10 mouse cellular contexts compared by ENCODE assay signal in genomic region chr10:81329194-81329975, GRCm38 (mm10). TPM values are rescaled to one million over a fixed set of nuclear protein-coding genes. Genes with fewer than 3 reads are reported as not detected.
DNase-seq lines count a peak whose midpoint lies in the region; ATAC-seq lines count a peak whose summit lies in the region.
"Had no signal": no experiment of that assay in that cellular context is flagged by ENCODE, and none has a peak within 500 bp of the region (broad histone marks: within the 10 kb centered on the region; RNA-seq: fewer than 3 reads in every experiment).

No protein-coding gene starts in this region.

- H3K36me3 ChIP-seq in limb, embryonic 12.5 days = peaks cover 30% of the 10 kb centered on the region
- peaks cover 8% of the 10 kb centered on the region for H3K36me3 ChIP-seq in splenic B cell, adult 2 months (ENCODE audit: control insufficient read depth, insufficient read depth, low read length, poor library complexity, severe bottlenecking)

- peak overlapping the region; percentile 24 for H3K9ac ChIP-seq in limb, embryonic 12.5 days (replicated peaks)

- no peak for ATAC-seq in limb, embryonic 12.5 days (ENCODE audit: insufficient number of reproducible peaks, insufficient read depth, low FRiP score, low TSS enrichment, low read depth)

- no peak overlapping the region for H3K4me3 ChIP-seq in limb, embryonic 12.5 days (replicated peaks)
- H3K4me3 ChIP-seq: erythroblast, embryonic 14.5 days had no signal

- no peaks in the 10 kb centered on the region for H3K9me3 ChIP-seq in limb, embryonic 12.5 days

- H3K27me3 ChIP-seq in limb, embryonic 12.5 days = peaks cover 29% of the 10 kb centered on the region
- no peaks in the 10 kb centered on the region for H3K27me3 ChIP-seq in splenic B cell, adult 2 months (ENCODE audit: control insufficient read depth, insufficient read depth, low read length, poor library complexity, severe bottlenecking)
- H3K27me3 ChIP-seq: CH12.LX had no signal

- 67% methylated on average over 10 of the region's 10 CpGs for WGBS in limb, embryonic 12.5 days

- H3K27ac ChIP-seq in limb, embryonic 12.5 days = peak overlapping the region; percentile 74

- no peak overlapping the region for H3K4me2 ChIP-seq in limb, embryonic 12.5 days

- peaks cover 23% of the 10 kb centered on the region for H3K4me1 ChIP-seq in limb, embryonic 12.5 days (replicated peaks)

- peak; percentile 22 for DNase-seq in cerebellum, adult 9-10 months
- no peak for DNase-seq in cerebellum, postnatal 4 days (ENCODE audit: low spot score in 2 of 2)
- peak; percentile 57 for DNase-seq in urinary bladder, postnatal 14 days (ENCODE audit: low spot score)
- DNase-seq in urinary bladder, postnatal 25 days (ENCODE audit: low spot score) = no peak
- DNase-seq in splenic B cell, adult 2 months (ENCODE audit: low read depth, low spot score) = peak; percentile 60
- no peak for DNase-seq in urinary bladder, adult 18-20 months (ENCODE audit: low spot score in 2 of 2)
- DNase-seq in layer of hippocampus, postnatal 25 days (ENCODE audit: extremely low spot score in 1 of 2, low spot score in 1 of 2) = no peak

RNA-seq across cellular contexts. Expression of gene Tbxa2r, which starts 0.9 kb away (rescaled TPM):
- polyA plus RNA-seq in limb, embryonic 12.5 days (2016; fragmentation: Nextera tagmentation; extraction: Ambion mirVana) = 2.2 and 2.6 TPM in 2 replicates
- 1 to 10 TPM; 1.1 to 1.5 TPM for total RNA-seq in layer of hippocampus, postnatal 25 days (2021)

RNA-seq across cellular contexts. Expression of gene Cactin, which starts 8.5 kb away (rescaled TPM):
- 57.7 and 58.7 TPM in 2 replicates for polyA plus RNA-seq in limb, embryonic 12.5 days (2016; fragmentation: Nextera tagmentation; extraction: Ambion mirVana)
- total RNA-seq in layer of hippocampus, postnatal 25 days (2021) = 10 to 100 TPM; 28.1 to 30.0 TPM

RNA-seq across cellular contexts. Expression of gene Gipc3, which starts 13.7 kb away (rescaled TPM):
- polyA plus RNA-seq in limb, embryonic 12.5 days (2016; fragmentation: Nextera tagmentation; extraction: Ambion mirVana) = 0.05 TPM in 1 of 2 replicates, not detected in the other
- 1 to 10 TPM; 1.6 to 1.9 TPM for total RNA-seq in layer of hippocampus, postnatal 25 days (2021)

RNA-seq across cellular contexts. Expression of gene Hmg20b, which starts 20.9 kb away (rescaled TPM):
- 122 TPM in 2 replicates for polyA plus RNA-seq in limb, embryonic 12.5 days (2016; fragmentation: Nextera tagmentation; extraction: Ambion mirVana)
- total RNA-seq in layer of hippocampus, postnatal 25 days (2021) = 10 to 100 TPM; 31.3 to 31.6 TPM

RNA-seq across cellular contexts. Expression of gene Mfsd12, which starts 27.9 kb away (rescaled TPM):
- polyA plus RNA-seq in limb, embryonic 12.5 days (2016; fragmentation: Nextera tagmentation; extraction: Ambion mirVana) = 12.5 and 13.3 TPM in 2 replicates
- total RNA-seq in layer of hippocampus, postnatal 25 days (2021) = 10 to 100 TPM; 46.6 to 50.7 TPM

Comparison
In these comparisons a context has a peak if more than half of its experiments do, and no peak if none do; other contexts are left out.
1. DNase-seq: peak in cerebellum, adult 9-10 months (single experiment), urinary bladder, postnatal 14 days (single experiment) and splenic B cell, adult 2 months (single experiment); none in cerebellum, postnatal 4 days (0 of 2), urinary bladder, postnatal 25 days (single experiment), urinary bladder, adult 18-20 months (0 of 2) and layer of hippocampus, postnatal 25 days (0 of 2).